Mouse (Mus musculus): ENCODE measurements around the gene Spef1.
"Not testable (repeated sequence)": the region's sequence is repeated elsewhere in the genome, so short reads cannot be mapped to it uniquely, and the experiment has no call there.

DNA sequence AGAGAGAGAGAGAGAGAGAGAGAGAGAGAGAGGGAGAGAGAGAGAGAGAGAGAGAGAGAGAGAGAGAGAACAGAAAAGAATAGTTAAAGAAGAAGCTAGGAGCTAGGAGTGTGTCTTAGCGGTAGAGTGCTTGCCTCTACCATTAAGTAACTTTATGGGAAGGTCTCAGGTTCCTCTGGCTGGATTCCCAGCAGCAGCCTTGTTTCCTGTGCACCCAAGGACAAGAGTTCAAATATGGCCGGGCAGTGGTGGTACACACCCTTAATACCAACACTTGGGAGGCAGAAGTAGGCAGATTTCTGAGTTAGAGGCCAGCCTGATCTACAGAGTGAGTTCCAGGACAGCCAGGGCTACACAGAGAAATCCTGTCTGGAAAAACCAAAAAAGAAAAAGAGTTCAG lies 39.6 kb upstream of the Spef1 start:
- TF ChIP-seq CTCF (IDR thresholded peaks at IDR 0.05; ENCODE audit: borderline replicate concordance, insufficient read depth, low read depth, low read length); POLR2A (IDR thresholded peaks at IDR 0.05; ENCODE audit: borderline replicate concordance, insufficient read depth, low read length): not testable (repeated sequence)

All from cerebellum, adult 2 months (tissue).